Mouse (Mus musculus): ENCODE measurements at regions not wholly inside any gene's neighbourhood (a gene's known extent, or its start where the extent isn't known, plus 50 kb on each side); places are given as distances from the start of the nearest gene placed in this dataset.

GRCm38 (mm10) chr3:144019293-144019692, 185.7 kb downstream of the Lmo4 start:
- Histone ChIP-seq H3K4me3 (ENCODE audit: low read depth, low read length) (no peak overlapping the region), H3K9ac (replicated peaks) (no peak overlapping the region), H3K27ac (ENCODE audit: low read depth) (no peak overlapping the region), H3K36me3 (replicated peaks; ENCODE audit: insufficient read depth, low read length) (no peaks in the 10 kb centered on the region), H3K9me3 (ENCODE audit: low read length) (no peaks in the 10 kb centered on the region), H3K4me2 (ENCODE audit: low read depth, low read length) (no peak overlapping the region), H3K27me3 (ENCODE audit: insufficient read depth, low read length) (no peaks in the 10 kb centered on the region), H3K4me1 (ENCODE audit: insufficient read depth) (no peaks in the 10 kb centered on the region)
- TF ChIP-seq EP300 (IDR thresholded peaks at IDR 0.05; ENCODE audit: low read depth), result no peak
- TF ChIP-seq CTCF (IDR thresholded peaks at IDR 0.05; ENCODE audit: low read depth), result no peak
- 94% methylated on average over 2 of the region's 2 CpGs for WGBS (ENCODE audit: insufficient replicate concordance)
- ATAC-seq (no peak), DNase-seq (no peak)

DNA sequence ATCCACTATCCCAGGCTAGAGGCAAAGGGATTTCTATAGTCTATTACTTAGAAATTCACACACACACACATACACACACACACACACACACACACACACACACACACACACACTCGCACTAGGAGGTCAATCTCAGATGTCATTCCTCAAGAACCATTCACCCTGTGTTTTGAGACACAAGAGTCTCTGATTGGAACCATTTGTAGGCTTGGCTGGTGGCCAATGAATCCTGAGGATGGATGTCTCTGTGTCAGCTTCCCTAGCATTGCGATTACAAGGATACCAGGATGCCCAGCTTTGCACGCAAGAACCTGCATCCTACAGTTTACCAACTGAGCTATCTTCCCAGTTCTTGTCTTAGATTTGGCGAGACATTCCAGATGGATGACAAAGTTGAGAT, 186.5 kb downstream of the Lmo4 start:
- H3K27me3 ChIP-seq (ENCODE audit: insufficient read depth, low read length), result no peaks in the 10 kb centered on the region
- H3K9me3 ChIP-seq (ENCODE audit: low read length), result no peaks in the 10 kb centered on the region
- H3K4me2 ChIP-seq (ENCODE audit: low read depth, low read length), result no peak overlapping the region
- TF ChIP-seq CTCF (IDR thresholded peaks at IDR 0.05; ENCODE audit: low read depth), result no peak
- TF ChIP-seq EP300 (IDR thresholded peaks at IDR 0.05; ENCODE audit: low read depth), result no peak
- H3K9ac ChIP-seq (replicated peaks), result no peak overlapping the region
- DNase-seq, result no peak
- 65% methylated on average over 4 of the region's 4 CpGs for WGBS (ENCODE audit: insufficient replicate concordance)
- no peak overlapping the region for H3K27ac ChIP-seq (ENCODE audit: low read depth)
- H3K36me3 ChIP-seq (replicated peaks; ENCODE audit: insufficient read depth, low read length), result no peaks in the 10 kb centered on the region
- no peak overlapping the region for H3K4me3 ChIP-seq (ENCODE audit: low read depth, low read length)
- ATAC-seq, result no peak
- H3K4me1 ChIP-seq (ENCODE audit: insufficient read depth), result no peaks in the 10 kb centered on the region

GRCm38 (mm10) chr3:144015236-144015635, 189.8 kb downstream of the Lmo4 start:
- WGBS (ENCODE audit: insufficient replicate concordance), result 62% methylated on average over 3 of the region's 3 CpGs
- Histone ChIP-seq H3K4me1 (ENCODE audit: insufficient read depth) (peaks cover 6% of the 10 kb centered on the region; the same call in 1 of the 2 replicates), H3K4me3 (ENCODE audit: low read depth, low read length) (no peak overlapping the region), H3K4me2 (ENCODE audit: low read depth, low read length) (no peak overlapping the region), H3K27ac (ENCODE audit: low read depth) (no peak overlapping the region), H3K9me3 (ENCODE audit: low read length) (no peaks in the 10 kb centered on the region), H3K9ac (replicated peaks) (no peak overlapping the region), H3K27me3 (ENCODE audit: insufficient read depth, low read length) (no peaks in the 10 kb centered on the region), H3K36me3 (replicated peaks; ENCODE audit: insufficient read depth, low read length) (no peaks in the 10 kb centered on the region)
- ATAC-seq, result peak; percentile 36; the same call in 1 of the 2 replicates
- TF ChIP-seq EP300 (IDR thresholded peaks at IDR 0.05; ENCODE audit: low read depth), result no peak
- TF ChIP-seq CTCF (IDR thresholded peaks at IDR 0.05; ENCODE audit: low read depth), result no peak
- DNase-seq, result no peak

GRCm38 (mm10) chr3:144013481-144014125, 191.4 kb downstream of the Lmo4 start:
- TF ChIP-seq CTCF (IDR thresholded peaks at IDR 0.05; ENCODE audit: low read depth) (no peak), EP300 (IDR thresholded peaks at IDR 0.05; ENCODE audit: low read depth) (no peak)
- Histone ChIP-seq H3K4me1 (ENCODE audit: insufficient read depth) (peaks cover 6% of the 10 kb centered on the region; the same call in 1 of the 2 replicates), H3K9ac (replicated peaks) (no peak overlapping the region), H3K4me3 (ENCODE audit: low read depth, low read length) (no peak overlapping the region), H3K9me3 (ENCODE audit: low read length) (no peaks in the 10 kb centered on the region), H3K27ac (ENCODE audit: low read depth) (no peak overlapping the region), H3K36me3 (replicated peaks; ENCODE audit: insufficient read depth, low read length) (no peaks in the 10 kb centered on the region), H3K27me3 (ENCODE audit: insufficient read depth, low read length) (no peaks in the 10 kb centered on the region), H3K4me2 (ENCODE audit: low read depth, low read length) (no peak overlapping the region)
- ATAC-seq (no peak), DNase-seq (no peak)
- WGBS (ENCODE audit: insufficient replicate concordance), result 72% methylated on average over 8 of the region's 8 CpGs

- H3K4me3 ChIP-seq (ENCODE audit: low read depth, low read length), result no peak overlapping the region
- H3K27me3 ChIP-seq (ENCODE audit: insufficient read depth, low read length), result no peaks in the 10 kb centered on the region
- DNase-seq (no peak), ATAC-seq (no peak)
- H3K4me2 ChIP-seq (ENCODE audit: low read depth, low read length), result no peak overlapping the region
- no peak overlapping the region for H3K27ac ChIP-seq (ENCODE audit: low read depth)
- H3K9ac ChIP-seq (replicated peaks), result no peak overlapping the region
- H3K9me3 ChIP-seq (ENCODE audit: low read length), result no peaks in the 10 kb centered on the region
- no peaks in the 10 kb centered on the region for H3K36me3 ChIP-seq (replicated peaks; ENCODE audit: insufficient read depth, low read length)
- WGBS (ENCODE audit: insufficient replicate concordance), result 63% methylated on average over 6 of the region's 6 CpGs
- peaks cover 6% of the 10 kb centered on the region; the same call in 1 of the 2 replicates for H3K4me1 ChIP-seq (ENCODE audit: insufficient read depth)
- TF ChIP-seq EP300 (IDR thresholded peaks at IDR 0.05; ENCODE audit: low read depth) (no peak), CTCF (IDR thresholded peaks at IDR 0.05; ENCODE audit: low read depth) (no peak)
Measured at GRCm38 (mm10) chr3:144012820-144013219, 192.2 kb downstream of the Lmo4 start.

DNA sequence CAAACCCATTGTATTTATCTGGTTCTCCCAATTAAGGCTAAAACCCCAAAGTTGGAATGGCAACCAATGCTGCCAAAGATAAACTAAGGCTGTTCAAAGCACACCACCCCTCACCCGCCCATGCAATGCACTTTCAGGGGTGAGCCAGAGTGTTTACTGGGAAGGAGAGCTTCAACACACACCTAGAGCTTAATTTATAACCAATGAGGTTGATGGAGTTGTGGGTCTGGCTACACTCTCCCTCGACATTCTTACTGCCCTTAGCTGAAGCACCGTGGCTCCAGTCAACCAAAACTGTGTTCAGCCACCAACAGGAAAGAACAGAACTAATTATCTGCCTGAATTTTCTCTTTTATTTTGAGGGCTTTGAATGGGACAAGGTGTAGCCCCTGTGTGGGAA, 192.8 kb downstream of the Lmo4 start:
- Histone ChIP-seq H3K4me3 (ENCODE audit: low read depth, low read length) (no peak overlapping the region), H3K27me3 (ENCODE audit: insufficient read depth, low read length) (no peaks in the 10 kb centered on the region), H3K27ac (ENCODE audit: low read depth) (no peak overlapping the region), H3K4me2 (ENCODE audit: low read depth, low read length) (no peak overlapping the region), H3K9ac (replicated peaks) (no peak overlapping the region), H3K4me1 (ENCODE audit: insufficient read depth) (peaks cover 6% of the 10 kb centered on the region; the same call in 1 of the 2 replicates), H3K36me3 (replicated peaks; ENCODE audit: insufficient read depth, low read length) (no peaks in the 10 kb centered on the region), H3K9me3 (ENCODE audit: low read length) (no peaks in the 10 kb centered on the region)
- ATAC-seq, result no peak
- TF ChIP-seq EP300 (IDR thresholded peaks at IDR 0.05; ENCODE audit: low read depth), result no peak
- no peak for TF ChIP-seq CTCF (IDR thresholded peaks at IDR 0.05; ENCODE audit: low read depth)
- 38% methylated on average over 3 of the region's 3 CpGs for WGBS (ENCODE audit: insufficient replicate concordance)
- DNase-seq, result no peak

Data from liver, postnatal 0 days (tissue).